12 mouse cellular contexts compared by ENCODE assay signal in the genomic region with DNA sequence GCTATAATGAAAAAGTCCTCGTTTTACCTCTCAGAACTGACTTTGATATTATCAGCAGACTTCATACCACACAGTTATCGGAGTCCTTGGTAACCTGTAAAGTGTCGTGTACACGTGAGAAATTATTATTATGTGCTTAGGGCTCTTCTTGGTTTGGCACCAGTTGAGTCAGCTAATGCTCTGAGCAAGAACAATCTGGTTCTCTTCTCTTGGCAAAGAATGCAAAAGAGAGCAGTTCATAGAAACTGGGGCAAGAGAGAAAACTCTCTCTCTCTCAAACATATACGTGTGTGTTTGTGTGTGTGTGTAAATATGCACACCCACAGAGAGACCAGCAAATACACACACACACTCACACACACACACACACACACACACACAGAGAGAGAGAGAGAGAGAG.
DNase-seq lines count a peak whose midpoint lies in the region; ATAC-seq and TF ChIP-seq lines count a peak whose summit lies in the region.
"Had no signal": no experiment of that assay in that cellular context is flagged by ENCODE, and none has a peak within 500 bp of the region (broad histone marks: within the 10 kb centered on the region; RNA-seq: fewer than 3 reads in every experiment).

No protein-coding gene starts in this region.

- TF ChIP-seq CTCF in brain, embryonic 14.5 days (IDR thresholded peaks at IDR 0.05; ENCODE audit: borderline replicate concordance, extremely low read depth, insufficient read depth, insufficient read length), result no peak

- TF ChIP-seq POLR2A in brain, embryonic 14.5 days (IDR thresholded peaks at IDR 0.05; ENCODE audit: borderline replicate concordance, extremely low read depth, insufficient read depth, insufficient read length, poor library complexity, severe bottlenecking), result no peak

- peak; percentile 3 for DNase-seq in cerebellum, adult 9-10 months
- DNase-seq in cerebellum, adult 8-10 months, result no peak
- no peak for DNase-seq in frontal cortex, postnatal 36 days (ENCODE audit: low spot score in 2 of 2)
- DNase-seq in layer of hippocampus, adult 9-11 months, result peak; percentile 5
- DNase-seq in layer of hippocampus, postnatal 25 days (ENCODE audit: extremely low spot score in 1 of 2, low spot score in 1 of 2), result no peak
- DNase-seq in brain, embryonic 14.5 days (ENCODE audit: low read depth), result peak; percentile 6
- no peak for DNase-seq in lung, adult 18-20 months
- DNase-seq: adrenal gland, adult 2 months; adrenal gland, postnatal 10 days; adrenal gland, postnatal 25 days; embryo, embryonic 11 days had no signal

- ATAC-seq in frontal cortex, adult (ENCODE audit: low TSS enrichment), result peak; percentile 79

Comparison
In these comparisons a context has a peak if more than half of its experiments do, and no peak if none do; other contexts are left out.
1. DNase-seq: peak in cerebellum, adult 9-10 months (single experiment), layer of hippocampus, adult 9-11 months (single experiment) and brain, embryonic 14.5 days (single experiment); none in cerebellum, adult 8-10 months (single experiment), frontal cortex, postnatal 36 days (0 of 2), layer of hippocampus, postnatal 25 days (0 of 2) and lung, adult 18-20 months (0 of 2).